Mouse (Mus musculus): ENCODE data around the gene Akr1cl. TPM values are rescaled to one million over a fixed set of nuclear protein-coding genes. Genes with fewer than 3 reads are reported as not detected.
"Not testable (repeated sequence)": the region's sequence is repeated elsewhere in the genome, so short reads cannot be mapped to it uniquely, and the experiment has no call there.

Akr1cl gene
- polyA plus RNA-seq (2012; ENCODE audit: insufficient read depth, insufficient read length, low replicate concordance, missing spikeins), result not detected in 2 replicates

DNA sequence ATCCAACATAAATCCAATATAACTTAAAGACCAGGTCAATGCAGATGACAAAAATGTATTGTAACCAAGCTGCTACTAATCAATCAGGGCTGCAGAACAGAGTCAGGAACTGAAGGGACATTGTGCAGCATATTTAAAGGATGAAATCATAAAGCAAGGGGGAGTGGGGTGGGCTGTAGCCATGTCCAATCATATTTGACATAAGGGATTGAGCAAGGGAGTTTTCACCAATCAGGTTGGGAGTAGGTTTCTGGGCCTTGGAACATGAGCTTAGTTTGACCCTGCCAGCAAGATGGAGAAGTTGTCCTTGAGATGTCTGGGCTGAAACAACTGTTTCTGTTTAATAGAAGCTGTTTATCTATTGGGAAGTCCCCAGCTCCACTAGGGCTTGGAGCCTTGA is at the start of gene Akr1cl:
TSS of gene Akr1cl (minus strand) at position 119 of the 400 bp plus-strand sequence.
- Histone ChIP-seq H3K27ac (ENCODE audit: insufficient read depth, low read depth, low read length) (no peak within 1 kb of the TSS), H3K4me1 (ENCODE audit: control insufficient read depth, insufficient read depth, low read length) (no peaks in the 10 kb centered on the region), H3K4me3 (ENCODE audit: insufficient read depth, low read depth, low read length) (no peak within 1 kb of the TSS)
- no peak for TF ChIP-seq CTCF (IDR thresholded peaks at IDR 0.05; ENCODE audit: insufficient read depth, low read depth, low read length)
- no peak for TF ChIP-seq POLR2A (IDR thresholded peaks at IDR 0.05; ENCODE audit: insufficient read depth, low read depth, low read length)

GRCm38 (mm10) chr1:65082188-65082587 is 49.6 kb upstream of the Akr1cl start, which contains the start of gene Crygb:
TSS of gene Crygb (minus strand) at chr1:65082288.
- TF ChIP-seq CTCF (IDR thresholded peaks at IDR 0.05; ENCODE audit: insufficient read depth, low read depth, low read length) (no peak), POLR2A (IDR thresholded peaks at IDR 0.05; ENCODE audit: insufficient read depth, low read depth, low read length) (no peak)
- 48% methylated on average over 7 of the region's 7 CpGs for WGBS
- Histone ChIP-seq H3K4me3 (ENCODE audit: insufficient read depth, low read depth, low read length) (no peak within 1 kb of the TSS), H3K4me1 (ENCODE audit: control insufficient read depth, insufficient read depth, low read length) (no peaks in the 10 kb centered on the region), H3K27ac (ENCODE audit: insufficient read depth, low read depth, low read length) (no peak within 1 kb of the TSS)

DNA sequence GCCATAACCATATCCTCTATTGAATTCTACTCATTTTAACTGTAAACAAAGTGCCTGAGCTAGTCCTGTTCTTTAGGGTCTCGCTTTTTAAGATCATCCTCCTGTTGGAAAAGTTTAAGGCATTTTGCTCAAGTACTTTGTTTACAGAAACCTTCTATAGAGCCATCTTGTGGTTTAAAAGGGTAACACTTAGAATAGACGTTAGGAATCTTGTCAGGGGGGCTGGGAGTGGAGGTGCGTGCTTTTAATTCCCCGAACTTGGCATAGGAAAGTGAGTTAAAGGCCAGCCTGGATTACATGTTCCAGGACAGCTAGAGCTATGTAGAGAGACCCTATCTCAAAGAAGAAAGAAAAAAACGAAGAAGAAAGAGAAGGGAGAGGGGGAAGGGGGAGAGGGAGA is 43.0 kb upstream of the Akr1cl start:
- 11% methylated on average over 5 of the region's 5 CpGs for WGBS
- no peak for TF ChIP-seq CTCF (IDR thresholded peaks at IDR 0.05; ENCODE audit: insufficient read depth, low read depth, low read length)
- Histone ChIP-seq H3K27ac (ENCODE audit: insufficient read depth, low read depth, low read length) (no peak overlapping the region), H3K4me3 (ENCODE audit: insufficient read depth, low read depth, low read length) (no peak overlapping the region), H3K4me1 (ENCODE audit: control insufficient read depth, insufficient read depth, low read length) (no peaks in the 10 kb centered on the region)

DNA sequence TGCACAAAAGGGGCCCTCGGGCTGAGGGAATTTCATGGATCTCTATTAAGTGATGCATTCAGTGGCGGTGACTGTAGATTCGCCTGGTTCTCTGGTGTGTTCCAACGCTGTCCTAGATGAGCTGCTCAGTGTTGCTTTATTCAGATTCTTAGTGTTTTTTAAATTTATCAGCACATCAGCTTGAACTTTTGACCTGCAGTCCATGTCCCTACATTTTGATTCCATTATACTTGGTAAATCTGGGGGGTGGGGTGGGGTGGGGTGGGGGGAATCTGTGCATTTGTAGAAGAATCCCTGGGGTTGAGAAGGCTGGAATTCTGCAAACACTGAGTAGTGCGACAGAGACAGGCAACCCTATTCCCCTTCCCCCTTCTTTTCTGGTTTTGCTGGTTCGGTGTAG is 41.0 kb upstream of the Akr1cl start, which contains the start of gene Crygc:
TSS of gene Crygc (minus strand) at position 101 of the 400 bp plus-strand sequence.
- WGBS, result 68% methylated on average over 6 of the region's 6 CpGs
- Histone ChIP-seq H3K4me3 (ENCODE audit: insufficient read depth, low read depth, low read length) (no peak within 1 kb of the TSS), H3K4me1 (ENCODE audit: control insufficient read depth, insufficient read depth, low read length) (no peaks in the 10 kb centered on the region), H3K27ac (ENCODE audit: insufficient read depth, low read depth, low read length) (no peak within 1 kb of the TSS)
- TF ChIP-seq POLR2A (IDR thresholded peaks at IDR 0.05; ENCODE audit: insufficient read depth, low read depth, low read length) (no peak), CTCF (IDR thresholded peaks at IDR 0.05; ENCODE audit: insufficient read depth, low read depth, low read length) (no peak)

GRCm38 (mm10) chr1:65067842-65068241 is 35.3 kb upstream of the Akr1cl start:
- TF ChIP-seq CTCF (IDR thresholded peaks at IDR 0.05; ENCODE audit: insufficient read depth, low read depth, low read length) (no peak), POLR2A (IDR thresholded peaks at IDR 0.05; ENCODE audit: insufficient read depth, low read depth, low read length) (no peak)
- H3K4me1 ChIP-seq (ENCODE audit: control insufficient read depth, insufficient read depth, low read length), result no peaks in the 10 kb centered on the region
- H3K4me3 ChIP-seq (ENCODE audit: insufficient read depth, low read depth, low read length), result no peak overlapping the region
- no peak overlapping the region for H3K27ac ChIP-seq (ENCODE audit: insufficient read depth, low read depth, low read length)

DNA sequence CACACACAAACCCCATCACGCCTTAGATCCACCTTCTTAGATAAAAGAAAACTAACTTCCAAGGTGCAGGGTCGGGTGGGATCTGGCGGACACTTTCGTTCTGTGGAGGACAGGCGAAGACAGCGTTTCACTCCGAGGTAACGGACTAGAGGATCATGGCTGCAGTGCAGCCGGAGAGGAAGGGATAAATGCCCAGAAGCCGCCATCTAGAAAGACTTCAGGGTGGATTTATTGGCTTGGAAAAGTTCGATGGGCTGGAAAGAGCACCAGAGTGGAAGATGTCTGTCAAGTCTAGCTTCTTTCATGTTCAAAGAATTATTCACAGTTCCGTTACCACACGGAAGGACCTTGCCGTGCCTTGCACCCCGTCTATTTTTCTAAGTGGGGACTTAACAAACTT is 31.6 kb upstream of the Akr1cl start:
- 76% methylated on average over 15 of the region's 15 CpGs for WGBS
- no peak overlapping the region for H3K27ac ChIP-seq (ENCODE audit: insufficient read depth, low read depth, low read length)
- H3K4me3 ChIP-seq (ENCODE audit: insufficient read depth, low read depth, low read length), result no peak overlapping the region
- no peak for TF ChIP-seq CTCF (IDR thresholded peaks at IDR 0.05; ENCODE audit: insufficient read depth, low read depth, low read length)
- no peak for TF ChIP-seq POLR2A (IDR thresholded peaks at IDR 0.05; ENCODE audit: insufficient read depth, low read depth, low read length)
- no peaks in the 10 kb centered on the region for H3K4me1 ChIP-seq (ENCODE audit: control insufficient read depth, insufficient read depth, low read length)

DNA sequence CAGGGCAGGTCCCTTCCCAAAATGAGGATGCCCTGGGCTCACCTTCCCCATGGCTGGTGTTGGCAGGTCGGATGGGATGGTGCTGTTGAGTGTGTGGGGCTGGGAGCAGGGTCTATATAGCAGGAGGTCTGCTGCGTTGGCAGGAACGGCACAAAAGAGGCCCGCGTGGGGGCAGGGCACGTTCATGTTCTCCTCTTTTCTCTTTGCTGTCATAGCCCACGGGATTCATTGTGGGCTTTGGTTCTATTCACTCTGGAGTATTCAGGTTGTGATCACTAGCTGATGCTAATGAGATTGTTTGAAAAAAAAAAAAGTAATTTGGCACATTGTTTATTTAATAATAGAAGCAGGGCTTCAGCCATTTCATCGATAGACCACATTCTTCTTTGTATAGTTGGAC is 30.8 kb upstream of the Akr1cl start, which contains the start of gene Crygd:
TSS of gene Crygd (minus strand) at position 101 of the 400 bp plus-strand sequence.
- no peak within 1 kb of the TSS for H3K4me3 ChIP-seq (ENCODE audit: insufficient read depth, low read depth, low read length)
- no peaks in the 10 kb centered on the region for H3K4me1 ChIP-seq (ENCODE audit: control insufficient read depth, insufficient read depth, low read length)
- 31% methylated on average over 8 of the region's 8 CpGs for WGBS
- TF ChIP-seq CTCF (IDR thresholded peaks at IDR 0.05; ENCODE audit: insufficient read depth, low read depth, low read length) (no peak), POLR2A (IDR thresholded peaks at IDR 0.05; ENCODE audit: insufficient read depth, low read depth, low read length) (no peak)
- no peak within 1 kb of the TSS for H3K27ac ChIP-seq (ENCODE audit: insufficient read depth, low read depth, low read length)

DNA sequence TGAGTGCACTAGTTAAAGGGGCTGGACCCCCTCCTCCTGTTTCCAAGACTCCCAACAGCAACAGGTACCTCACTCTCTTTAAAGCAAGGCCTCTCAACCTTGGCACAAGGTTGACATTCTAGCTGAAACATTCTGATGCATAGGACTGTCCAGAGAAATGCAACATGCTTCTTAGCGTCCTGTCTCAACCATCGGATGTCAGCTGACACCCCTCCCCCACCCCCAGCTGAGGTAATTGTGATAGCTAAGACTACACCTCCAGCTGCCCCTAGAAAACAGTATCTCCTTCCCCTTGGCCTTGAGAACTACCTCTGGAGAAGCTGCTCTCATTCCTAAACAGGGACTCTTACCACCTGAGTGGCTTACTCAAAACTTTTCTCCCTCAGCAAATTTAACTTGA is 19.6 kb upstream of the Akr1cl start:
- 43% methylated on average over 2 of the region's 2 CpGs for WGBS
- Histone ChIP-seq H3K27ac (ENCODE audit: insufficient read depth, low read depth, low read length) (no peak overlapping the region), H3K4me3 (ENCODE audit: insufficient read depth, low read depth, low read length) (no peak overlapping the region), H3K4me1 (ENCODE audit: control insufficient read depth, insufficient read depth, low read length) (no peaks in the 10 kb centered on the region)
- no peak for TF ChIP-seq POLR2A (IDR thresholded peaks at IDR 0.05; ENCODE audit: insufficient read depth, low read depth, low read length)
- no peak for TF ChIP-seq CTCF (IDR thresholded peaks at IDR 0.05; ENCODE audit: insufficient read depth, low read depth, low read length)

DNA sequence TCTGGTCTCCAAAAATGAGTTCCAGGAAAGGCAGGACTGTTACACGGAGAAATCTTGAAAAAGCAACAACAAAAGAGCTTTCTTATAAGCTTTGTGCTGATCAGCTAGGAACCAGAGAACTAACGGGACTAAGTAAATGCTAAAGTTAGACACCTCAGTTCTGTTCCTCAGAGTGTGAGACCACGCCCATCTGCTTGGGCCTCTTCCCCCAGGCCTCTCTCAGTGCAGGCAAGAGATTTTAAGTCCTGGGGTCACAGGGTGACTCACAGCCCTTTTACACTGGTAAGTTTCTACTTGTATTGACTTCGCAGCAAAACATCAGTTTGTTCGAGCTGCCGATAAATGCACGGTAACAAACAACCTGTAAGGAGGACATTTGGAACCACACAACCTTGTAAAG is 19.1 kb upstream of the Akr1cl start:
- 84% methylated on average over 7 of the region's 7 CpGs for WGBS
- Histone ChIP-seq H3K4me3 (ENCODE audit: insufficient read depth, low read depth, low read length) (no peak overlapping the region), H3K27ac (ENCODE audit: insufficient read depth, low read depth, low read length) (no peak overlapping the region), H3K4me1 (ENCODE audit: control insufficient read depth, insufficient read depth, low read length) (no peaks in the 10 kb centered on the region)
- TF ChIP-seq CTCF (IDR thresholded peaks at IDR 0.05; ENCODE audit: insufficient read depth, low read depth, low read length), result no peak

GRCm38 (mm10) chr1:65050952-65051351 is 18.4 kb upstream of the Akr1cl start, which contains the start of gene Cryge:
TSS of gene Cryge (minus strand) at chr1:65051149.
- H3K4me1 ChIP-seq (ENCODE audit: control insufficient read depth, insufficient read depth, low read length); H3K27ac ChIP-seq (ENCODE audit: insufficient read depth, low read depth, low read length); H3K4me3 ChIP-seq (ENCODE audit: insufficient read depth, low read depth, low read length): not testable (repeated sequence)
- 66% methylated on average over 11 of the region's 12 CpGs for WGBS
